Mouse (Mus musculus) mature B cell (primary cell): ENCODE results near the gene Olfr112.
"Not testable (repeated sequence)": the region's sequence is repeated elsewhere in the genome, so short reads cannot be mapped to it uniquely, and the experiment has no call there.

ENCODE experiments used
- in situ Hi-C: fragments of 300-500 bp; cut with MboI; formaldehyde crosslinking; loops from 2 replicates; pipeline ENCODE4 v1.14.3; 2019

The Olfr112 gene

DNA sequence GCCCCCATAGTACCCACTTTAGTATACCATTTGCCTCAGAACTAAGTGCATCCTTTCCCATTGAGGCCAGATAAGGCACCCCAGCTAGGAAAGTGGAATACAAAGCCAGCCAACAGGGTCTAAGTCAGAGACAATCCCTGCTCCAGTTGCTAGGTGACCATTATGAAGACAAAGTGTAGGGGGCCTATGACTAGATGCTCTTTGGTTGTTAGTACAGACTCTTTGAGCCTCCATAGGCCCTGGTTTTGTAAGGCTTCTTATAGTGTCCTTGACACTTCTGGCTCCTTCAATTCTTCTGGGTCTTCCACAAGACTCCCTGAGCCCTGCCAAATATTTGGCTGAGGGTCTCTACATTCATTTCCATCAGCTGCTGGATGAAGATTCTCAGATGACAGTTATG is at the start of gene Olfr112:
Olfr112 (minus strand) TSS at position 101 of the 400 bp plus-strand sequence.
- in situ Hi-C loops, result no loop called here

GRCm38 (mm10) chr17:37592643-37593042 is 23.4 kb upstream of the Olfr112 start, which contains the start of gene Olfr114:
Olfr114 (minus strand) TSS chr17:37592743.
- in situ Hi-C loops, result no loop called here

DNA sequence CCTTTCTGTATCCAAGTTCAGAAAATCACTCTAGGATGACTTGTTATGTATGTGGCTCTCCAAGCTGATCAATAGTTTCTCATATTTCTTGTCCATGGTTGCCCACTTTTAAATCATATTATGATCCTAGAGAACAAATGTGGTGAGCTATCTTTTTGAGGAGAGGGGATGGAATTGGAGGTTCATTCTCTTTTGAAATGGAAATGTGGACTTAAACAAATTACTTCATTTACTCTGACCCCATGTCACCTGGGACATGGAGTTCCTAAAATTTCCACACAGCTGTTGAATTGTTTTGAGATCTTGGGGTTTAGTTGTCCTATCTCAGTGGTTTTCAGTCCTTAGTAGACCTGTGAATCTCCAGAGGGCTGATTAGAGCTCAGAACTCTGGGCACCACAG is 8.3 kb upstream of the Olfr112 start, which contains the start of gene Olfr113:
Olfr113 (minus strand) TSS at position 101 of the 400 bp plus-strand sequence.
- in situ Hi-C loops, result no loop called here

DNA sequence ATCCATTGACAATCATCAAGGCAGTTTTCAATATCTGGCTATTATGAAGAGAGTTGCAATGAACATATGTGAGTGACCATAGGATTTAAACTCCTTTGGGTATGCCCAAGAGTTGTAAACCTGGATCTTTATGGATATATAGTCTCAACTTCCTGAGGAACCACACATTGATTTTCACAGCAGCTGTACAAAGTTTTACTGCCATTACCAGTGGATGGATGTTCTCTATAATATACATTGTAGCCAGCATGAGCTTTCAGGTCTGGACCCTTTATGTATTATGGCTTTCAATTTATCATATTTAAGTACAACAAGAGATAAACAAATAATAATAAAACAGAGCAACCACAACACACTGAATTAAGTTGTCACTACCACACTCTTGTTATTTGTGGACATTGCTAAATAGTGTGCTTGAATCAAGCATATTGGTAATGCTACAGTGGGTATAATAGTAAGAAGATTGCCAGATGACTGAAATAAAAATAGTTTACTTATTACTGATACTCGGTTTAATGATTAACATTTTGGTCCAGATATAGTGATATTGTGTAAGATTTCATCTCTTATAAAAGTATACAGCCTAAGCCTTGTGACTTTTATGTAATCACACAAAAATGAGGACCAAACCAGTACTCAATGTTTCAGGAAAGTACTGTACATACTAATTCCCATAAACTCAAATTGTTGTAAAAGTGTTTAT is 10.2 kb downstream of the Olfr112 start:
- in situ Hi-C loops, result no loop called here

GRCm38 (mm10) chr17:37543800-37544435 is 25.3 kb downstream of the Olfr112 start:
- in situ Hi-C loops, result no loop called here

- in situ Hi-C loops, result no loop called here
These were observed 27.7 kb downstream of the Olfr112 start for GRCm38 (mm10) chr17:37541454-37542119.

DNA sequence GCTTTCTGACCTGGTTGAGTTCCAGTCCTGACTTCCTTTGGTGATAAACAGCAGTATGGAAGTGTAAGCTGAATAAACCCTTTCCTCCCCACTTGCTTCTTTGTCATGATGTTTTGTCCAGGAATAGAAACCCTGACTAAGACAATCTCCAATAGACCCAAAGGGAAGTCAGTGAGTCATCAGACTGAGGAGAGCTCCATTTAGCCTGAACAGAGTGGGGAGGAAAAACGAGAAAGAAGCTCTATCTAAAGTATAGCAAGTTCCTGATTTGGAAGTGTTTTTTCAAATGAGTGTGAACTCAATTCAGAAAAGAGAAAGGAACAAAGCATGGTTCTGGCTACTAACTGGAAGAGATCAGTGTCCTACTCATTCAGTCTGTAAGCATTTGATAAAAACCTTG is 30.8 kb downstream of the Olfr112 start:
- in situ Hi-C loops, result not testable (repeated sequence)

GRCm38 (mm10) chr17:37535173-37535572 is 34.1 kb downstream of the Olfr112 start:
- in situ Hi-C loops, result no loop called here

DNA sequence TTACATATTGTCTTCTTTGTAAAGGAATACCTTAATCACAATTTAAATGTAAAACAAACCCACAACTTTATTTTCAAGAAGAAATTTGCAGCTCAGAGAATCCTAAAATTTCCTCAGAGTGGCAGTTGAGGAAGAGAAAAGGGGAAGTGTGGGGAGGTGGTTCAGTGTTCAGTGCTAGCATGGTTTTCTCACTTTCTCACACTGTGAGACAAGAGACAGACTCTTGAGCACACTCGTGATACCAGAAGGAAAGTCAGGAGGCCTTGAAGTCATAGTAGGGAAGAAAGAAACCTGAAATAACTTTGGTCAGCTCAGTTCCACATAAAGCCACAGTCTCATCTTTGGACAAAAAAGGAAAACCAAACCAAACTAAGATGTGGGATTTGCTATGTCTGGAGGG is 43.8 kb downstream of the Olfr112 start:
- in situ Hi-C loops, result not testable (repeated sequence)

GRCm38 (mm10) chr17:37524612-37525011 is 44.6 kb downstream of the Olfr112 start:
- in situ Hi-C loops, result not testable (repeated sequence)
